Mouse (Mus musculus): ENCODE measurements around the gene Gm20532. TPM values are rescaled to one million over a fixed set of nuclear protein-coding genes. Genes with fewer than 3 reads are reported as not detected.
A peak's percentile ranks its signal among the peaks of the same experiment; 100 is the strongest.

The Gm20532 gene
- polyA plus RNA-seq, 1 experiment from 2014 or later: not detected

- H3K36me3 ChIP-seq: no peaks in the 10 kb centered on the region
- H3K4me1 ChIP-seq: 0 out of 2 replicates have a peak, but pooled peaks cover 6% of the 10 kb centered on the region
Observed at GRCm38 (mm10) chr2:26611896-26612295, 25.5 kb downstream of the Gm20532 start.

GRCm38 (mm10) chr2:26614903-26615302 is 28.5 kb downstream of the Gm20532 start:
- Histone ChIP-seq H3K4me2 (replicated peaks) (no peak overlapping the region), H3K27me3 (0 out of 2 replicates have a peak, but pooled peaks cover 3% of the 10 kb centered on the region), H3K27ac (no peak overlapping the region), H3K36me3 (no peaks in the 10 kb centered on the region), H3K9ac (no peak overlapping the region), H3K9me3 (replicated peaks) (no peaks in the 10 kb centered on the region), H3K4me1 (no peaks in the 10 kb centered on the region), H3K4me3 (no peak overlapping the region)
- no peak for ATAC-seq (ENCODE audit: low FRiP score)
- WGBS: 81% methylated on average over 5 of the region's 5 CpGs

More at GRCm38 (mm10) chr2:26611896-26612295, 25.5 kb downstream of the Gm20532 start:
- ATAC-seq (ENCODE audit: low FRiP score): no peak
- no peak overlapping the region for H3K9ac ChIP-seq
- H3K27ac ChIP-seq: no peak overlapping the region
- H3K4me3 ChIP-seq: no peak overlapping the region
- 0 out of 2 replicates have a peak, but pooled peaks cover 3% of the 10 kb centered on the region for H3K27me3 ChIP-seq
- no peak overlapping the region for H3K4me2 ChIP-seq (replicated peaks)
- no peaks in the 10 kb centered on the region for H3K9me3 ChIP-seq (replicated peaks)

GRCm38 (mm10) chr2:26615459-26616124 is 29.2 kb downstream of the Gm20532 start:
- H3K4me1 ChIP-seq: no peaks in the 10 kb centered on the region
- WGBS: 86% methylated on average over 4 of the region's 4 CpGs
- no peak overlapping the region for H3K27ac ChIP-seq
- no peaks in the 10 kb centered on the region for H3K9me3 ChIP-seq (replicated peaks)
- 0 out of 2 replicates have a peak, but pooled peaks cover 3% of the 10 kb centered on the region for H3K27me3 ChIP-seq
- no peak overlapping the region for H3K4me2 ChIP-seq (replicated peaks)
- no peak for ATAC-seq (ENCODE audit: low FRiP score)
- H3K9ac ChIP-seq: no peak overlapping the region
- H3K4me3 ChIP-seq: no peak overlapping the region
- H3K36me3 ChIP-seq: no peaks in the 10 kb centered on the region

DNA sequence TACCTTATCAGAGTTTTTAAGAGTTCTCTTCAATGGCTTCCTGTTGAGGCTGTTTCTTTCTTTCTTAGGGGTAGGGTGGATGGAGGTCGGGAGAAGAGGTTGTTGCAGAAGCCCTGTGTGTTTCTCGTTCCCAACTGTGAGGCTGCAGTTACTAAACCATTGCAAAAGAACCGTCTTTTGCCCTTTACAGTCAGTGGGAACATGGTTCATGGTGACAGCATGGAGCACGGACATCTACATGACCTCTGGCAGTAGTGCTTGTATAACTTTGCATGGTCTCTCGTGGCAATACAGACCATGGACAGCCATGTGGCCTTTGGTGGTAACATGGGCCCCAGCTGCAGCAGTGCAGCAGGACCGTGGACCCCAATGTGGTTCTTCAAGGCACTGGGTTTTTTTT is 30.9 kb downstream of the Gm20532 start:
- H3K4me3 ChIP-seq: no peak overlapping the region

GRCm38 (mm10) chr2:26617928-26618327 is 31.5 kb downstream of the Gm20532 start:
- no peak for ATAC-seq (ENCODE audit: low FRiP score)
- H3K9ac ChIP-seq: no peak overlapping the region
- H3K4me1 ChIP-seq: no peaks in the 10 kb centered on the region
- no peak overlapping the region for H3K4me2 ChIP-seq (replicated peaks)
- 0 out of 2 replicates have a peak, but pooled peaks cover 3% of the 10 kb centered on the region for H3K27me3 ChIP-seq
- no peak overlapping the region for H3K27ac ChIP-seq
- H3K36me3 ChIP-seq: no peaks in the 10 kb centered on the region
- H3K4me3 ChIP-seq: no peak overlapping the region
- 63% methylated on average over 7 of the region's 7 CpGs for WGBS
- no peaks in the 10 kb centered on the region for H3K9me3 ChIP-seq (replicated peaks)

More for the DNA sequence above, 30.9 kb downstream of the Gm20532 start:
- 80% methylated on average over 6 of the region's 6 CpGs for WGBS
- Histone ChIP-seq H3K9me3 (replicated peaks) (no peaks in the 10 kb centered on the region), H3K4me1 (no peaks in the 10 kb centered on the region), H3K27ac (no peak overlapping the region), H3K4me2 (replicated peaks) (no peak overlapping the region), H3K27me3 (0 out of 2 replicates have a peak, but pooled peaks cover 3% of the 10 kb centered on the region), H3K9ac (no peak overlapping the region), H3K36me3 (no peaks in the 10 kb centered on the region)
- ATAC-seq (ENCODE audit: low FRiP score): no peak

- Histone ChIP-seq H3K4me2 (replicated peaks) (no peak overlapping the region), H3K9me3 (replicated peaks) (no peaks in the 10 kb centered on the region), H3K9ac (no peak overlapping the region), H3K36me3 (no peaks in the 10 kb centered on the region), H3K4me3 (no peak overlapping the region), H3K4me1 (no peaks in the 10 kb centered on the region), H3K27me3 (no peaks in the 10 kb centered on the region), H3K27ac (no peak overlapping the region)
- no peak for ATAC-seq (ENCODE audit: low FRiP score)
- WGBS: 55% methylated on average over 2 of the region's 2 CpGs
Observed at GRCm38 (mm10) chr2:26621246-26621645, 34.8 kb downstream of the Gm20532 start.

- Histone ChIP-seq H3K4me1 (no peaks in the 10 kb centered on the region), H3K36me3 (no peaks in the 10 kb centered on the region), H3K27ac (no peak overlapping the region), H3K4me2 (replicated peaks) (no peak overlapping the region), H3K27me3 (no peaks in the 10 kb centered on the region), H3K9me3 (replicated peaks) (no peaks in the 10 kb centered on the region), H3K9ac (no peak overlapping the region), H3K4me3 (no peak overlapping the region)
- 78% methylated on average over 5 of the region's 5 CpGs for WGBS
- ATAC-seq (ENCODE audit: low FRiP score): no peak
Observed at GRCm38 (mm10) chr2:26622984-26623383, 36.5 kb downstream of the Gm20532 start.

GRCm38 (mm10) chr2:26625419-26625818 is 39.0 kb downstream of the Gm20532 start:
- H3K4me3 ChIP-seq: no peak overlapping the region
- H3K9me3 ChIP-seq (replicated peaks): no peaks in the 10 kb centered on the region
- no peak overlapping the region for H3K4me2 ChIP-seq (replicated peaks)
- no peaks in the 10 kb centered on the region for H3K27me3 ChIP-seq
- H3K36me3 ChIP-seq: no peaks in the 10 kb centered on the region
- no peak overlapping the region for H3K9ac ChIP-seq
- peaks cover 17% of the 10 kb centered on the region for H3K4me1 ChIP-seq
- ATAC-seq (ENCODE audit: low FRiP score): no peak
- no peak overlapping the region for H3K27ac ChIP-seq
- WGBS: 78% methylated on average over 3 of the region's 3 CpGs

GRCm38 (mm10) chr2:26626081-26626480 is 39.6 kb downstream of the Gm20532 start:
- no peak overlapping the region for H3K4me3 ChIP-seq
- H3K9me3 ChIP-seq (replicated peaks): no peaks in the 10 kb centered on the region
- peaks cover 23% of the 10 kb centered on the region for H3K4me1 ChIP-seq
- no peaks in the 10 kb centered on the region for H3K27me3 ChIP-seq
- WGBS: 71% methylated on average over 3 of the region's 3 CpGs
- H3K9ac ChIP-seq: no peak overlapping the region
- ATAC-seq (ENCODE audit: low FRiP score): no peak
- H3K36me3 ChIP-seq: peaks cover 4% of the 10 kb centered on the region; the same call in 1 of the 2 replicates
- H3K27ac ChIP-seq: no peak overlapping the region
- no peak overlapping the region for H3K4me2 ChIP-seq (replicated peaks)

DNA sequence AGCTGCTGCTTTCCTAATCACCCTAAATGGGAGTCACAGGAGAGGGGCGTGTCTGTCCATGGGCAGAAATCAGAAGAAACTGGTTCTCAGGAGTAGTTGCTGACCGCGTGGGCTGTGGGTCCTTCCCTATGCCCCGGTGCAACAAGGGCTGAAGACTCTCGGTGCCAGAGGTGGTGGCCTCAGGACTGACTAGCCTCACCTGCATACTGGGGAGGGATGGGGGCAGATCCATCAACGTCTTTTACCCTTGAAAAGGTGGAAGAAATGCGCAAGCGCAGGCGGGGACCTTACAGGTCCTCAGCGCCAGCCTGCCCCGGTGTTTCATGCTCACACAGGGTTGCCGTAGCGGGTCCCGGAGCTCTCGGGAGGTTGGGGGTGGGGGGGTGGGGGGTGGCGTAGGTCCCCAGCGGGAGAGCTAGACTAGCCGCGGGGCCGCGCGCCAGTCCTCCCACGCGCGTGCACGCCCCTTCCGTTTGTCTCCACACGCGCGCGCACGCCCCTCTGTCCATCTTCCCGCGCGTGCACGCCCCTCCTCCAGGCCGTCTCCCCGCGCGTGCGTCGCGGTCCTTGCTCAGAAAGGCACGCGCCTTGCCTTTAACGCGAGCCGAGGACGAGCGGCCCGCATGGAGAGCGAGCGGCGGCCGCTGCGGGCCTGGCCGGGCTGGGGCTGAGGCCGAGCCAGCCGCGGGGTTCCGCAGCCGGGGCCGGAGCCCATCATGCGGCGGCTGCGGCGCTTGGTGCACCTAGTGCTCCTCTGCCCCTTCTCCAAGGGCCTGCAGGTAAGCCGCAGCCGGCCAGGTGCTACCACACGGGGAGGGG is 41.7 kb downstream of the Gm20532 start, which contains the start of gene Fam69b:
Gene Fam69b, plus strand, starts transcription at position 537 of the 819 bp plus-strand sequence.
- Histone ChIP-seq H3K36me3 (peaks cover 11% of the 10 kb centered on the region; the same call in 1 of the 2 replicates), H3K4me3 (peak within 1 kb of the TSS; percentile 68), H3K9ac (peak within 1 kb of the TSS; percentile 93), H3K27me3 (no peaks in the 10 kb centered on the region), H3K9me3 (replicated peaks) (no peaks in the 10 kb centered on the region), H3K4me1 (peaks cover 34% of the 10 kb centered on the region), H3K4me2 (replicated peaks) (peak within 1 kb of the TSS; percentile 82), H3K27ac (peak within 1 kb of the TSS; percentile 79)
- peak; percentile 78 for ATAC-seq (ENCODE audit: low FRiP score)
- WGBS: under 1% methylated on average over 54 of the region's 70 CpGs

- H3K27me3 ChIP-seq: no peaks in the 10 kb centered on the region
- peaks cover 12% of the 10 kb centered on the region; the same call in 1 of the 2 replicates for H3K36me3 ChIP-seq
- WGBS: 18% methylated on average over 5 of the region's 5 CpGs
- peak overlapping the region; percentile 82 for H3K4me2 ChIP-seq (replicated peaks)
- no peaks in the 10 kb centered on the region for H3K9me3 ChIP-seq (replicated peaks)
- peak overlapping the region; percentile 79 for H3K27ac ChIP-seq
- peaks cover 34% of the 10 kb centered on the region for H3K4me1 ChIP-seq
- peak overlapping the region; percentile 68 for H3K4me3 ChIP-seq
- ATAC-seq (ENCODE audit: low FRiP score): peak; percentile 53
- peak overlapping the region; percentile 93 for H3K9ac ChIP-seq
Observed at GRCm38 (mm10) chr2:26628792-26629437, 42.5 kb downstream of the Gm20532 start.

All from hindbrain, embryonic 12.5 days (tissue).